Mouse (Mus musculus) spleen, embryonic (tissue): ENCODE results near the gene Lhx8.

Experiments used
- CTCF ChIA-PET: fragments of 350-600 bp; sonication (Branson Sonifier 250); formaldehyde crosslinking; loops from one replicate; lab custom pipeline; 2022; lab: Charles Lee

Lhx8 gene

GRCm38 (mm10) chr3:154321921-154322574 is 8.4 kb downstream of the Lhx8 start:
- CTCF ChIA-PET: no interaction called here

GRCm38 (mm10) chr3:154317651-154318248 is 12.7 kb downstream of the Lhx8 start:
- CTCF ChIA-PET: no interaction called here

- CTCF ChIA-PET: interaction anchor here (0.5 kb wide), 1 partner anchor 184 kb away, joined by 4 read pairs; no protein-coding TSS in a partner anchor
Measured at GRCm38 (mm10) chr3:154305163-154305884, 25.1 kb downstream of the Lhx8 start.

GRCm38 (mm10) chr3:154301102-154301501 is 29.4 kb downstream of the Lhx8 start:
- CTCF ChIA-PET: no interaction called here

- CTCF ChIA-PET: no interaction called here
Measured at GRCm38 (mm10) chr3:154300006-154300405, 30.5 kb downstream of the Lhx8 start.

GRCm38 (mm10) chr3:154298490-154298889 is 32.0 kb downstream of the Lhx8 start:
- CTCF ChIA-PET: no interaction called here

- CTCF ChIA-PET: no interaction called here
Measured at GRCm38 (mm10) chr3:154297499-154297898, 33.0 kb downstream of the Lhx8 start.

GRCm38 (mm10) chr3:154294924-154295834 is 35.3 kb downstream of the Lhx8 start:
- CTCF ChIA-PET: no interaction called here

GRCm38 (mm10) chr3:154293839-154294490 is 36.5 kb downstream of the Lhx8 start:
- CTCF ChIA-PET: no interaction called here

- CTCF ChIA-PET: no interaction called here
Measured at GRCm38 (mm10) chr3:154292126-154292525, 38.3 kb downstream of the Lhx8 start.

- CTCF ChIA-PET: no interaction called here
Measured at GRCm38 (mm10) chr3:154290351-154290750, 40.1 kb downstream of the Lhx8 start.

GRCm38 (mm10) chr3:154288429-154289069 is 41.9 kb downstream of the Lhx8 start:
- CTCF ChIA-PET: no interaction called here

GRCm38 (mm10) chr3:154287217-154287616 is 43.2 kb downstream of the Lhx8 start:
- CTCF ChIA-PET: no interaction called here

- CTCF ChIA-PET: no interaction called here
Measured at GRCm38 (mm10) chr3:154285351-154285750, 45.1 kb downstream of the Lhx8 start.

- CTCF ChIA-PET: no interaction called here
Measured at GRCm38 (mm10) chr3:154284260-154284659, 46.2 kb downstream of the Lhx8 start.

- CTCF ChIA-PET: no interaction called here
Measured at GRCm38 (mm10) chr3:154274681-154275080, 55.8 kb downstream of the Lhx8 start.

- CTCF ChIA-PET: interaction anchor here (0.6 kb wide), 1 partner anchor 351 kb away, joined by 3 read pairs; no protein-coding TSS in a partner anchor
Measured at GRCm38 (mm10) chr3:154269757-154270366, 60.6 kb downstream of the Lhx8 start.

GRCm38 (mm10) chr3:154268313-154268712 is 62.1 kb downstream of the Lhx8 start:
- CTCF ChIA-PET: no interaction called here

- CTCF ChIA-PET: no interaction called here
Measured at GRCm38 (mm10) chr3:154257312-154257711, 73.1 kb downstream of the Lhx8 start.
